Mouse (Mus musculus) erythroblast, embryonic 14.5 days (primary cell): ENCODE results near the gene Exph5.

Source experiments
- GATA1 ChIP-seq: IDR thresholded peaks from 2 replicates; pipeline ENCODE4 v1.6.1; 2012; ENCODE audit warnings: low read length, inconsistent platforms, mixed read lengths
- TAL1 ChIP-seq: IDR thresholded peaks from 3 replicates; pipeline ENCODE4 v1.6.1; 2012; ENCODE audit warnings: low read length, inconsistent platforms, mixed read lengths

- TF ChIP-seq TAL1 = no peak
- no peak for TF ChIP-seq GATA1
Observed at GRCm38 (mm10) chr9:53390136-53390535, 88.7 kb downstream of the Exph5 start.
